Mouse (Mus musculus): ENCODE results near the gene Ralb. TPM values are rescaled to one million over a fixed set of nuclear protein-coding genes. Genes with fewer than 3 reads are reported as not detected.

Ralb gene
- polyA plus RNA-seq, 1 experiment from 2014 or later = 66.6 TPM

- TF ChIP-seq CTCF (IDR thresholded peaks at IDR 0.05) = no peak
- DNase-seq (ENCODE audit: low read depth, low spot score) (peak; percentile 25), ATAC-seq (no peak)
- H3K27me3 ChIP-seq = no peaks in the 10 kb centered on the region
- CTCF ChIA-PET = interaction anchor here (1.1 to 7.0 kb wide), 4 partner anchors 27 to 372 kb away, joined by 3 to 53 read pairs (median 4); no protein-coding TSS in a partner anchor
- in situ Hi-C loops (cut with MboI; ENCODE audit: low pct_unique_long_range_greater_than_20kb) = no loop called here
- POLR2A ChIA-PET = no interaction called here
Measured at GRCm38 (mm10) chr1:119457528-119457855, 47.1 kb downstream of the Ralb start.

- ChIA-PET CTCF (interaction anchor here (1.1 to 7.0 kb wide), 4 partner anchors 28 to 372 kb away, joined by 3 to 53 read pairs (median 4); no protein-coding TSS in a partner anchor), POLR2A (no interaction called here)
- TF ChIP-seq CTCF (IDR thresholded peaks at IDR 0.05) = no peak
- in situ Hi-C loops (cut with MboI; ENCODE audit: low pct_unique_long_range_greater_than_20kb) = no loop called here
- ATAC-seq = no peak
- no peak for DNase-seq (ENCODE audit: low read depth, low spot score)
- no peaks in the 10 kb centered on the region for H3K27me3 ChIP-seq
Measured at GRCm38 (mm10) chr1:119456671-119457527, 47.7 kb downstream of the Ralb start.

- ChIA-PET CTCF (interaction anchor here (0.8 to 7.0 kb wide), 2 partner anchors 39 to 368 kb away, joined by 3 to 53 read pairs; no protein-coding TSS in a partner anchor), POLR2A (interaction anchor here (0.7 to 0.8 kb wide), 4 partner anchors 259 to 804 kb away, joined by 3 to 6 read pairs (median 6); no protein-coding TSS in a partner anchor)
- in situ Hi-C loops (cut with MboI; ENCODE audit: low pct_unique_long_range_greater_than_20kb) = no loop called here
- DNase-seq (ENCODE audit: low read depth, low spot score) (peak; percentile 37), ATAC-seq (no peak)
- no peak for TF ChIP-seq CTCF (IDR thresholded peaks at IDR 0.05)
- H3K27me3 ChIP-seq = peaks cover under 1% of the 10 kb centered on the region
Measured at GRCm38 (mm10) chr1:119453731-119454130, 50.9 kb downstream of the Ralb start.

GRCm38 (mm10) chr1:119451417-119451816 is 53.2 kb downstream of the Ralb start:
- ATAC-seq (no peak), DNase-seq (ENCODE audit: low read depth, low spot score) (no peak)
- ChIA-PET CTCF (no interaction called here), POLR2A (no interaction called here)
- peaks cover 14% of the 10 kb centered on the region for H3K27me3 ChIP-seq
- in situ Hi-C loops (cut with MboI; ENCODE audit: low pct_unique_long_range_greater_than_20kb) = no loop called here
- TF ChIP-seq CTCF (IDR thresholded peaks at IDR 0.05) = no peak

- ATAC-seq (no peak), DNase-seq (ENCODE audit: low read depth, low spot score) (no peak)
- TF ChIP-seq CTCF (IDR thresholded peaks at IDR 0.05) = no peak
- ChIA-PET POLR2A (no interaction called here), CTCF (no interaction called here)
- in situ Hi-C loops (cut with MboI; ENCODE audit: low pct_unique_long_range_greater_than_20kb) = no loop called here
- H3K27me3 ChIP-seq = peaks cover 14% of the 10 kb centered on the region
Measured at GRCm38 (mm10) chr1:119450651-119451345, 53.8 kb downstream of the Ralb start.

- DNase-seq (ENCODE audit: low read depth, low spot score) = no peak
- TF ChIP-seq CTCF (IDR thresholded peaks at IDR 0.05) = no peak
- no peak for ATAC-seq
- ChIA-PET CTCF (interaction anchor here (0.8 kb wide), 1 partner anchor 11 kb away, joined by 4 read pairs; no protein-coding TSS in a partner anchor), POLR2A (no interaction called here)
- peaks cover 17% of the 10 kb centered on the region for H3K27me3 ChIP-seq
- in situ Hi-C loops (cut with MboI; ENCODE audit: low pct_unique_long_range_greater_than_20kb) = no loop called here
Measured at GRCm38 (mm10) chr1:119446753-119447283, 57.8 kb downstream of the Ralb start.

- no peak for ATAC-seq
Measured at GRCm38 (mm10) chr1:119443591-119444350, 60.8 kb downstream of the Ralb start.

GRCm38 (mm10) chr1:119442901-119443300 is 61.7 kb downstream of the Ralb start:
- TF ChIP-seq CTCF (IDR thresholded peaks at IDR 0.05) = no peak
- H3K27me3 ChIP-seq = peaks cover 8% of the 10 kb centered on the region
- ATAC-seq = no peak
- ChIA-PET POLR2A (no interaction called here), CTCF (no interaction called here)
- in situ Hi-C loops (cut with MboI; ENCODE audit: low pct_unique_long_range_greater_than_20kb) = no loop called here
- no peak for DNase-seq (ENCODE audit: low read depth, low spot score)

More at GRCm38 (mm10) chr1:119443591-119444350, 60.8 kb downstream of the Ralb start:
- ChIA-PET POLR2A (no interaction called here), CTCF (interaction anchor here (1.5 kb wide), 1 partner anchor 12 kb away, joined by 5 read pairs; no protein-coding TSS in a partner anchor)
- in situ Hi-C loops (cut with MboI; ENCODE audit: low pct_unique_long_range_greater_than_20kb) = no loop called here
- peaks cover 17% of the 10 kb centered on the region for H3K27me3 ChIP-seq
- no peak for TF ChIP-seq CTCF (IDR thresholded peaks at IDR 0.05)
- no peak for DNase-seq (ENCODE audit: low read depth, low spot score)

GRCm38 (mm10) chr1:119438105-119438637 is 66.4 kb downstream of the Ralb start:
- POLR2A ChIA-PET = interaction anchor here (0.7 kb wide), 1 partner anchor 512 kb away, joined by 3 read pairs; no protein-coding TSS in a partner anchor
- peaks cover 4% of the 10 kb centered on the region for H3K27me3 ChIP-seq
- ATAC-seq (no peak), DNase-seq (ENCODE audit: low read depth, low spot score) (no peak)
- in situ Hi-C loops (cut with MboI; ENCODE audit: low pct_unique_long_range_greater_than_20kb) = no loop called here
- CTCF ChIA-PET = interaction anchor here (1.5 to 2.6 kb wide), 2 partner anchors 10 to 13 kb away, joined by 4 to 8 read pairs; no protein-coding TSS in a partner anchor
- no peak for TF ChIP-seq CTCF (IDR thresholded peaks at IDR 0.05)

- no peak for ATAC-seq
- POLR2A ChIA-PET = no interaction called here
- in situ Hi-C loops (cut with MboI; ENCODE audit: low pct_unique_long_range_greater_than_20kb) = no loop called here
- H3K27me3 ChIP-seq = peaks cover 8% of the 10 kb centered on the region
- TF ChIP-seq CTCF (IDR thresholded peaks at IDR 0.05) = no peak
- DNase-seq (ENCODE audit: low read depth, low spot score) = no peak
- CTCF ChIA-PET = interaction anchor here (1.4 to 2.6 kb wide), 2 partner anchors 12 to 21 kb away, joined by 4 to 8 read pairs; no protein-coding TSS in a partner anchor
Measured at GRCm38 (mm10) chr1:119437401-119437800, 67.2 kb downstream of the Ralb start.
